Mouse (Mus musculus) cerebellum, adult 9-11 months (tissue): ENCODE results near the gene 4930579F01Rik.

ENCODE experiments used
- DNase-seq: peaks from one replicate; pipeline ENCODE4 v3.0.0; 2022

4930579F01Rik gene

GRCm38 (mm10) chr3:138193683-138194302, at the start of gene 4930579F01Rik:
TSS of gene 4930579F01Rik (minus strand) at chr3:138193825.
- no peak for DNase-seq

GRCm38 (mm10) chr3:138242933-138243332, 49.3 kb upstream of the 4930579F01Rik start:
- DNase-seq, result no peak

- DNase-seq, result no peak
Observed at GRCm38 (mm10) chr3:138242021-138242726, 48.5 kb upstream of the 4930579F01Rik start.

- no peak for DNase-seq
Observed at GRCm38 (mm10) chr3:138241371-138241770, 47.7 kb upstream of the 4930579F01Rik start.

- DNase-seq, result no peak
Observed at GRCm38 (mm10) chr3:138240942-138241341, 47.3 kb upstream of the 4930579F01Rik start.

- DNase-seq, result no peak
Observed at GRCm38 (mm10) chr3:138240411-138240810, 46.8 kb upstream of the 4930579F01Rik start.

- DNase-seq, result no peak
Observed at GRCm38 (mm10) chr3:138239461-138239860, 45.8 kb upstream of the 4930579F01Rik start.

GRCm38 (mm10) chr3:138238046-138238445, 44.4 kb upstream of the 4930579F01Rik start:
- DNase-seq, result no peak

GRCm38 (mm10) chr3:138236546-138237163, 43.0 kb upstream of the 4930579F01Rik start:
- DNase-seq, result no peak

- DNase-seq, result no peak
Observed at GRCm38 (mm10) chr3:138231531-138231930, 37.9 kb upstream of the 4930579F01Rik start.

GRCm38 (mm10) chr3:138230266-138230665, 36.6 kb upstream of the 4930579F01Rik start:
- no peak for DNase-seq

- no peak for DNase-seq
Observed at GRCm38 (mm10) chr3:138229448-138229847, 35.8 kb upstream of the 4930579F01Rik start.

GRCm38 (mm10) chr3:138227782-138228181, 34.2 kb upstream of the 4930579F01Rik start:
- DNase-seq, result no peak

- no peak for DNase-seq
Observed at GRCm38 (mm10) chr3:138227082-138227481, 33.5 kb upstream of the 4930579F01Rik start.

- no peak for DNase-seq
Observed at GRCm38 (mm10) chr3:138226476-138226875, 32.9 kb upstream of the 4930579F01Rik start.

- no peak for DNase-seq
Observed at GRCm38 (mm10) chr3:138225853-138226252, 32.2 kb upstream of the 4930579F01Rik start.

- DNase-seq, result no peak
Observed at GRCm38 (mm10) chr3:138225331-138225730, 31.7 kb upstream of the 4930579F01Rik start.

GRCm38 (mm10) chr3:138224363-138224954, 30.8 kb upstream of the 4930579F01Rik start:
- no peak for DNase-seq

- DNase-seq, result peak; percentile 21
Observed at GRCm38 (mm10) chr3:138222952-138223351, 29.3 kb upstream of the 4930579F01Rik start.

- no peak for DNase-seq
Observed at GRCm38 (mm10) chr3:138222511-138222910, 28.9 kb upstream of the 4930579F01Rik start.

GRCm38 (mm10) chr3:138221116-138221515, 27.5 kb upstream of the 4930579F01Rik start:
- no peak for DNase-seq

- no peak for DNase-seq
Observed at GRCm38 (mm10) chr3:138217631-138218264, 24.1 kb upstream of the 4930579F01Rik start, which contains the start of gene Adh7. TSS of gene Adh7 (plus strand) at chr3:138217760.

- no peak for DNase-seq
Observed at GRCm38 (mm10) chr3:138216091-138216490, 22.5 kb upstream of the 4930579F01Rik start.
